Mouse (Mus musculus): Measurements from ENCODE around the gene Defa30.
"Not testable (repeated sequence)": the region's sequence is repeated elsewhere in the genome, so short reads cannot be mapped to it uniquely, and the experiment has no call there.

Gene Defa30

GRCm38 (mm10) chr8:21134342-21134741 lies at the start of gene Defa30:
Gene Defa30 (plus strand): TSS chr8:21134642.
- not testable (repeated sequence) for DNase-seq

- no peak for DNase-seq
Measured at GRCm38 (mm10) chr8:21093106-21093505, 41.3 kb upstream of the Defa30 start.

- DNase-seq, result not testable (repeated sequence)
Measured at GRCm38 (mm10) chr8:21095950-21096349, 38.5 kb upstream of the Defa30 start, which contains the start of gene Gm14851. Gene Gm14851 (minus strand): TSS chr8:21096050.

GRCm38 (mm10) chr8:21161977-21162376 lies 27.5 kb downstream of the Defa30 start, which contains the start of gene Defa22:
Gene Defa22 (plus strand): TSS chr8:21162277.
- DNase-seq, result not testable (repeated sequence)
